Mouse (Mus musculus): ENCODE measurements around the gene A130010J15Rik.

DNA sequence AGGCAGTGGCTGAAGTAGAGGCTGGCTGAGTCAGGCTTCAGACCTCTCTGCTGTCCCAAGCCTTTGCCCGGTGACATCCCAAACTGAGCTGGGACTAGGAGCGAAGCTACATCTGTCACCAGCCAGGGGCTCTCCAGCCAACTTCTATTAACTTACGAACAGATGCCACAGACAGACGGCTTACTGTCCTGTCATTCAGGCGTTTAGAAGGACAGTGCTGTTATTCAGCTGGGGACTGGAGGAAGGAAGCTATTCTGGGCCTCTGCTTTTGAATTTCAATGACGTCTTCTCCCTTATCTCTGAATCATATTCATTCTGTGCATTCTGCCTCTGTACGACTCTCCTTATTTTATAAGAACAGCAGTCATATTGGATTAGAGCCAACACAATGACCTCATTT, 16.7 kb upstream of the A130010J15Rik start:
- TF ChIP-seq CTCF (IDR thresholded peaks at IDR 0.05; ENCODE audit: low read depth) = no peak
- TF ChIP-seq EP300 (IDR thresholded peaks at IDR 0.05; ENCODE audit: low read depth) = no peak
